Mouse (Mus musculus) MEL (cell line): ENCODE results near the gene Trpv4. TPM values are rescaled to one million over a fixed set of nuclear protein-coding genes. Genes with fewer than 3 reads are reported as not detected.
A peak's percentile ranks its signal among the peaks of the same experiment; 100 is the strongest.

Experiments used
- DNase-seq: peaks from one replicate; pipeline ENCODE4 v3.0.0; 2011; ENCODE audit warnings: low read depth, low spot score
- H3K27ac ChIP-seq: 2 replicates; pipeline ENCODE4 v1.5.1; 2012; ENCODE audit warnings: low read depth, mild to moderate bottlenecking, control low read depth, low read length, moderate library complexity; ENCODE audit not compliant: control insufficient read depth
- H3K27me3 ChIP-seq, 2 experiments: fragments of 150-350 bp in 1 of 2; sonication (generic) in 1 of 2; 2 replicates each; pipeline ENCODE4 v1.6.1; 2012; ENCODE audit warnings: low read length in 2 of 2, mild to moderate bottlenecking in 2 of 2, improper control_type of control experiment in 1 of 2, moderate library complexity in 1 of 2; ENCODE audit not compliant: insufficient read depth in 2 of 2, control insufficient read depth in 1 of 2
- H3K36me3 ChIP-seq, 2 experiments: 2 replicates each; pipeline ENCODE4 v1.6.1; 2012 to 2014; ENCODE audit warnings: low read length in 2 of 2, improper control_type of control experiment in 1 of 2, inconsistent platforms in 1 of 2, mild to moderate bottlenecking in 1 of 2; ENCODE audit not compliant: insufficient read depth in 2 of 2, control insufficient read depth in 1 of 2
- H3K4me1 ChIP-seq, 2 experiments: fragments of 150-350 bp in 1 of 2; sonication (generic) in 1 of 2; 2 replicates each; pipeline ENCODE4 v1.6.1; 2012; ENCODE audit warnings: low read length in 2 of 2, improper control_type of control experiment in 1 of 2, mild to moderate bottlenecking in 1 of 2; ENCODE audit not compliant: insufficient read depth in 2 of 2, control insufficient read depth in 1 of 2
- H3K4me3 ChIP-seq, 2 experiments: fragments of 150-350 bp in 1 of 2; sonication (generic) in 1 of 2; 2 replicates each; pipeline ENCODE4 v1.5.1; 2012; ENCODE audit warnings: low read depth in 2 of 2, low read length in 2 of 2, mild to moderate bottlenecking in 2 of 2, moderate library complexity in 2 of 2, control low read depth in 1 of 2, improper control_type of control experiment in 1 of 2; ENCODE audit not compliant: control insufficient read depth in 1 of 2, insufficient read depth in 1 of 2
- H3K79me2 ChIP-seq: 2 replicates; pipeline ENCODE4 v1.6.1; 2012; ENCODE audit warnings: mild to moderate bottlenecking, low read length, moderate library complexity; ENCODE audit not compliant: control insufficient read depth, poor library complexity, insufficient read depth
- H3K9ac ChIP-seq: 2 replicates; pipeline ENCODE4 v1.6.1; 2012; ENCODE audit warnings: low read depth, mild to moderate bottlenecking, control low read depth, low read length, moderate library complexity; ENCODE audit not compliant: control insufficient read depth, poor library complexity, severe bottlenecking
- H3K9me3 ChIP-seq: fragments of 150-350 bp; sonication (generic); replicated peaks from 2 replicates; pipeline ENCODE4 v1.6.1; 2012; ENCODE audit warnings: mild to moderate bottlenecking, low read length, improper control_type of control experiment, moderate library complexity; ENCODE audit not compliant: insufficient read depth
- CHD2 ChIP-seq: IDR thresholded peaks from 2 replicates; pipeline ENCODE4 v1.6.1; 2011; ENCODE audit warnings: low read length, improper control_type of control experiment
- CTCF ChIP-seq, 3 experiments: IDR thresholded peaks in 2 of 3; conservative IDR thresholded peaks in 1 of 3; 2 replicates each; pipeline ENCODE4 v1.5.1; 2011 to 2012; ENCODE audit warnings: low read length in 3 of 3, low read depth in 2 of 3, mild to moderate bottlenecking in 2 of 3, improper control_type of control experiment in 1 of 3, inconsistent platforms in 1 of 3, mixed read lengths in 1 of 3, moderate library complexity in 1 of 3; ENCODE audit not compliant: control insufficient read depth in 1 of 3, insufficient read depth in 1 of 3, poor library complexity in 1 of 3, severe bottlenecking in 1 of 3
- EP300 ChIP-seq, 2 experiments: IDR thresholded peaks; 2 replicates each; pipeline ENCODE4 v1.6.1; 2011; ENCODE audit warnings: improper control_type of control experiment in 2 of 2, low read length in 2 of 2, low read depth in 1 of 2, mild to moderate bottlenecking in 1 of 2
- GABPA ChIP-seq: IDR thresholded peaks from 2 replicates; pipeline ENCODE4 v1.6.1; 2012; ENCODE audit warnings: low read depth, mild to moderate bottlenecking, inconsistent platforms, low read length, improper control_type of control experiment, moderate library complexity
- GATA1 ChIP-seq: IDR thresholded peaks from 2 replicates; pipeline ENCODE4 v1.6.1; 2011; ENCODE audit warnings: low read depth, low read length, improper control_type of control experiment
- HCFC1 ChIP-seq: IDR thresholded peaks from 2 replicates; pipeline ENCODE4 v1.6.1; 2012; ENCODE audit warnings: low read depth, mild to moderate bottlenecking, inconsistent platforms, low read length, improper control_type of control experiment, moderate library complexity
- MXI1 ChIP-seq: IDR thresholded peaks from 2 replicates; pipeline ENCODE4 v1.6.1; 2011; ENCODE audit warnings: mild to moderate bottlenecking, low read depth, low read length, improper control_type of control experiment
- NELFE ChIP-seq: IDR thresholded peaks from 2 replicates; pipeline ENCODE4 v1.6.1; 2011; ENCODE audit warnings: low read depth, low read length, improper control_type of control experiment
- NRF1 ChIP-seq: IDR thresholded peaks from 2 replicates; pipeline ENCODE4 v1.6.1; 2014; ENCODE audit warnings: low read depth, mild to moderate bottlenecking, inconsistent platforms, low read length, improper control_type of control experiment, moderate library complexity; ENCODE audit not compliant: poor library complexity, insufficient read depth, severe bottlenecking
- POLR2A ChIP-seq, 2 experiments: IDR thresholded peaks; 2 replicates each; pipeline ENCODE4 v1.6.1; 2011 to 2012; ENCODE audit warnings: low read length in 2 of 2, mild to moderate bottlenecking in 2 of 2, control low read depth in 1 of 2, improper control_type of control experiment in 1 of 2, low read depth in 1 of 2, moderate library complexity in 1 of 2; ENCODE audit not compliant: control insufficient read depth in 1 of 2, insufficient read depth in 1 of 2, poor library complexity in 1 of 2
- RAD21 ChIP-seq: IDR thresholded peaks from 2 replicates; pipeline ENCODE4 v1.6.1; 2011; ENCODE audit warnings: mild to moderate bottlenecking, low read depth, low read length, improper control_type of control experiment
- SIN3A ChIP-seq: IDR thresholded peaks from 2 replicates; pipeline ENCODE4 v1.6.1; 2012; ENCODE audit warnings: low read length, improper control_type of control experiment, inconsistent platforms
- SMC3 ChIP-seq: IDR thresholded peaks from 2 replicates; pipeline ENCODE4 v1.6.1; 2011; ENCODE audit warnings: low read depth, low read length, improper control_type of control experiment
- TCF12 ChIP-seq: IDR thresholded peaks from 2 replicates; pipeline ENCODE4 v1.6.1; 2014; ENCODE audit warnings: low read depth, mild to moderate bottlenecking, inconsistent platforms, low read length, improper control_type of control experiment, moderate library complexity
- USF1 ChIP-seq: IDR thresholded peaks from 2 replicates; pipeline ENCODE4 v1.6.1; 2014; ENCODE audit warnings: low read depth, mild to moderate bottlenecking, inconsistent platforms, low read length, improper control_type of control experiment, moderate library complexity
- ZC3H11A ChIP-seq: IDR thresholded peaks from 2 replicates; pipeline ENCODE4 v1.6.1; 2012; ENCODE audit warnings: low read depth, mild to moderate bottlenecking, inconsistent platforms, low read length, improper control_type of control experiment
- polyA plus RNA-seq, 2 experiments: library from polyadenylated mRNA; stranded (reverse) in 1 of 2; unstranded in 1 of 2; fragments of >175 nt in 1 of 2; fragments of >200 nt in 1 of 2; gene quantifications; 2 replicates each; pipeline versions ENCODE4 v1.2.1 to v1.2.4; 2012; ENCODE audit warnings: low replicate concordance in 2 of 2, low read depth in 1 of 2; ENCODE audit not compliant: insufficient read length in 2 of 2, insufficient read depth in 1 of 2, missing spikeins in 1 of 2
- total RNA-seq: library from RNA; depleted of rRNA; stranded (reverse); fragments of 300-350 nt; gene quantifications from 2 replicates; pipeline ENCODE4 v1.2.3, GENCODE M21; 2012

Gene Trpv4
- total and polyA plus RNA-seq, 3 experiments, result 0.29 TPM; not detected in 2

DNA sequence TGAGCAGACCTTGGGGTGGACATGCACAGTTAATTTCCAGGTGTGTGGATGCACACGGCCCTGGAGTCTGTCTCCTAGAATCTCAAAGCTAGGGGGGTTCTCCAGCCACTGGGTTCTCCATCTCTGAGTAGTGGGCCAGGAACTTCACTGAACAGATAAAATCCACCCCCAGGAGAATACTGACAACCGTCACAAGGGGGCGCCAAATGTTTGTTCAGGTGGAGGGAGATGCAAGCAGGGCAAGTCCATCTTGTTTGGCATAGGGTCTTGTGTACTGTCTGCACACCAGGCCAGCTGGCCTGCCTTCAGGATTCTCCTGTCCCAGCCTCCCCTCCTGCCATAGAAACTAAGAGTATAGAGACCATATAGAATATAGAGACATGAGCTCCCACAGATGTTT lies 32.6 kb downstream of the Trpv4 start:
- H3K9ac ChIP-seq, result no peak overlapping the region
- H3K27ac ChIP-seq, result no peak overlapping the region
- no peaks in the 10 kb centered on the region for H3K9me3 ChIP-seq
- H3K36me3 ChIP-seq, result no peaks in the 10 kb centered on the region
- H3K79me2 ChIP-seq, result no peaks in the 10 kb centered on the region
- H3K27me3 ChIP-seq, result no peaks in the 10 kb centered on the region
- DNase-seq, result peak; percentile 74
- TF ChIP-seq RAD21 (peak; percentile 64), USF1 (no peak), MXI1 (no peak), POLR2A (IDR thresholded peaks at IDR 0.05; ENCODE audit: control insufficient read depth in 1 of 2, insufficient read depth in 1 of 2, low read depth in 1 of 2, low read length in 2 of 2, poor library complexity in 1 of 2) (no peak), ZC3H11A (0 out of 2 replicates have a peak, but pooled peaks have one; percentile 6), SMC3 (peak; percentile 52), EP300 (IDR thresholded peaks at IDR 0.05; ENCODE audit: low read depth in 1 of 2, low read length in 2 of 2) (no peak), NELFE (no peak), NRF1 (no peak), CTCF (IDR thresholded peaks at IDR 0.05 in 2 of 3, conservative IDR thresholded peaks at IDR 0.05 in 1 of 3; ENCODE audit: control insufficient read depth in 1 of 3, insufficient read depth in 1 of 3, low read depth in 2 of 3, low read length in 3 of 3, poor library complexity in 1 of 3, severe bottlenecking in 1 of 3) (peak; percentile 83 to 87 (median 83))
- TF ChIP-seq, all 39 proteins: peak for 4
- H3K4me1 ChIP-seq, result no peaks in the 10 kb centered on the region
- no peak overlapping the region for H3K4me3 ChIP-seq

DNA sequence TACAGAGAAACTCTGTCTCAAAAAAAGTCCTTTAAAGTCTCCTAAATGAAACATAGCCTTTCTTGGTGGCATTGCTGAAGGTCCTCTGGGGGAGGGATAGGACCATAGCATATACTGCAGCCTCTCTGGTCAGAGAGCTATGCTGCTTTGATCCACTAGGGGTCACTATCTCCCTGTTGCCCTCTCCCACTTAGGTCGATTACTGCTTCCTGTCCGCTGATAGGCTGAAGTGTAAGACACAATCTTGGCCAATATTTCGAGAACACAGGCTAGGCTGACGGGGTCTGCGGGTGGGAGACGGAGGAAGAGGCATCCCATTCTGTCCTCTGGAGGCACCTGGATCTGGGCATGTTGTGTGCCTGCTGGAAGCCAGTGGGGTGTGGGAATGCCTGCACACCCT lies 37.9 kb downstream of the Trpv4 start:
- no peak overlapping the region for H3K27ac ChIP-seq
- no peaks in the 10 kb centered on the region for H3K4me1 ChIP-seq
- TF ChIP-seq TCF12, result no peak
- peak; percentile 29; the same call in 1 of the 2 replicates for TF ChIP-seq SMC3
- no peak for TF ChIP-seq CHD2
- TF ChIP-seq SIN3A, result no peak
- TF ChIP-seq GATA1, result no peak
- no peak for TF ChIP-seq HCFC1
- TF ChIP-seq RAD21, result peak; percentile 50
- TF ChIP-seq EP300 (IDR thresholded peaks at IDR 0.05; ENCODE audit: low read depth in 1 of 2, low read length in 2 of 2), result no peak
- TF ChIP-seq CTCF (IDR thresholded peaks at IDR 0.05 in 2 of 3, conservative IDR thresholded peaks at IDR 0.05 in 1 of 3; ENCODE audit: control insufficient read depth in 1 of 3, insufficient read depth in 1 of 3, low read depth in 2 of 3, low read length in 3 of 3, poor library complexity in 1 of 3, severe bottlenecking in 1 of 3), result peak; percentile 68 to 97 (median 85)
- TF ChIP-seq GABPA, result no peak
- TF ChIP-seq NRF1, result no peak
- TF ChIP-seq, all 39 proteins: peak for 3
- no peaks in the 10 kb centered on the region for H3K79me2 ChIP-seq
- H3K36me3 ChIP-seq, result no peaks in the 10 kb centered on the region
- H3K9ac ChIP-seq, result no peak overlapping the region
- no peaks in the 10 kb centered on the region for H3K27me3 ChIP-seq
- H3K4me3 ChIP-seq, result no peak overlapping the region
- H3K9me3 ChIP-seq, result no peaks in the 10 kb centered on the region
- DNase-seq, result peak; percentile 72
